Mouse (Mus musculus): ENCODE measurements at regions not wholly inside any gene's neighbourhood (a gene's known extent, or its start where the extent isn't known, plus 50 kb on each side); places are given as distances from the start of the nearest gene placed in this dataset.

DNA sequence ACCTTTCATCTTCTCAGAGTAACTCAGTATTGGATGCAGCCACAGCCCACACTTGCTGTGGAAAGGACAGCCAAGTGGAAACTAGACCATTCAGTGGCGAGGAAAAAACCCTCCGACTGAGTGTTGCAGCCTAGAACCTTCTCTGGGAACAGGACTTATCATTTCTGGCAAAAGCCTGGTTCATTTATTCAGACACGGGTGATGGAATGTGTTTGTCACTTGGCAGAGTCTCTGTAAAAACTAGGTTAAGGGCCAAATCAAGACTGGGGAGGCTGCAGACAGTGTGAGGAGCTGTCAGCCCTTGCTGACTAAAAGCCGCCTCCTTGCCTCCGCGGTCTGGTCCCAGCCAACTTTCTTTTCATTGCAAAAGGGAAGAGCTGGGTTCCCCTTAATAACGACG is 212.3 kb upstream of the Pgrmc2 start:
- no peak for TF ChIP-seq CTCF (IDR thresholded peaks at IDR 0.05; ENCODE audit: extremely low read depth, insufficient read depth, insufficient read length, insufficient replicate concordance)
- TF ChIP-seq POLR2A (IDR thresholded peaks at IDR 0.05; ENCODE audit: low read depth, low read length): no peak
